In the genomic region with DNA sequence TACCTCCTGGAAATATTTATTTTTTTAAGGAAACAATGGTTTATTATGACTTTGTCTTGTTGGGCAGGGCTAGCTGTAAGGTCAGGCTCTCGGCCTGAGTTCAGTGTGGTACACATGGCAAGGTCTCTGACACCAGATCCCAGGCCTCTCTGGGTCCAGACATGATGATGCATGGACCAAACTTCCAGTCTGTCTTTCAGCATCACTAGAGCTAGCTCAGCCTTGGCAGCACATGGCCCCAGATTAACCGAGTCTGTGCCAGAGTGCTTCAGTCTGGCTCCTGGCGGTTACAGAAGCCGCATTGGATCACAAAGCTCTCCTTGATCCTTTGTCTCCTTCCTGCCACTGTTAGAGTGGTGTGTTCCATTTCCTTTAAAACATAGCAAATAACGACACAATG, we compare ENCODE assay signal across 17 mouse cellular contexts. TPM values are rescaled to one million over a fixed set of nuclear protein-coding genes. Genes with fewer than 3 reads are reported as not detected.
"Had no signal": no experiment of that assay in that cellular context is flagged by ENCODE, and none has a peak within 500 bp of the region (broad histone marks: within the 10 kb centered on the region; RNA-seq: fewer than 3 reads in every experiment).

No protein-coding gene starts in this region.

- H3K9me3 ChIP-seq: neural tube, embryonic 13.5 days; neural tube, embryonic 15.5 days; stomach, embryonic 15.5 days had no signal

- H3K27ac ChIP-seq: neural tube, embryonic 13.5 days; neural tube, embryonic 15.5 days; stomach, embryonic 15.5 days; stomach, postnatal 0 days had no signal

- H3K4me3 ChIP-seq: neural tube, embryonic 13.5 days; neural tube, embryonic 15.5 days; stomach, embryonic 15.5 days had no signal

- H3K4me2 ChIP-seq: neural tube, embryonic 13.5 days; neural tube, embryonic 15.5 days; stomach, embryonic 15.5 days had no signal

- H3K9ac ChIP-seq: neural tube, embryonic 13.5 days; neural tube, embryonic 15.5 days; stomach, embryonic 15.5 days had no signal

- DNase-seq: retina, postnatal 1 day; right cerebral cortex, adult 18-20 months; right cerebral cortex, postnatal 14 days; right cerebral cortex, postnatal 25 days; right cerebral cortex, postnatal 4 days; spleen, adult 18-20 months; thymus, adult 18-20 months; thymus, adult 2 months; thymus, postnatal 14 days; thymus, postnatal 25 days; thymus, postnatal 36 days; thymus, postnatal 4 days had no signal

RNA-seq across cellular contexts. Expression of a gene that starts 17.8 kb away (rescaled TPM):
- total RNA-seq: neutrophil, adult 5-6 weeks had no signal
